Mouse (Mus musculus): Measurements from ENCODE around the gene Osbp2. TPM values are rescaled to one million over a fixed set of nuclear protein-coding genes. Genes with fewer than 3 reads are reported as not detected.

The Osbp2 gene
- polyA plus RNA-seq, 1 experiment: not detected

DNA sequence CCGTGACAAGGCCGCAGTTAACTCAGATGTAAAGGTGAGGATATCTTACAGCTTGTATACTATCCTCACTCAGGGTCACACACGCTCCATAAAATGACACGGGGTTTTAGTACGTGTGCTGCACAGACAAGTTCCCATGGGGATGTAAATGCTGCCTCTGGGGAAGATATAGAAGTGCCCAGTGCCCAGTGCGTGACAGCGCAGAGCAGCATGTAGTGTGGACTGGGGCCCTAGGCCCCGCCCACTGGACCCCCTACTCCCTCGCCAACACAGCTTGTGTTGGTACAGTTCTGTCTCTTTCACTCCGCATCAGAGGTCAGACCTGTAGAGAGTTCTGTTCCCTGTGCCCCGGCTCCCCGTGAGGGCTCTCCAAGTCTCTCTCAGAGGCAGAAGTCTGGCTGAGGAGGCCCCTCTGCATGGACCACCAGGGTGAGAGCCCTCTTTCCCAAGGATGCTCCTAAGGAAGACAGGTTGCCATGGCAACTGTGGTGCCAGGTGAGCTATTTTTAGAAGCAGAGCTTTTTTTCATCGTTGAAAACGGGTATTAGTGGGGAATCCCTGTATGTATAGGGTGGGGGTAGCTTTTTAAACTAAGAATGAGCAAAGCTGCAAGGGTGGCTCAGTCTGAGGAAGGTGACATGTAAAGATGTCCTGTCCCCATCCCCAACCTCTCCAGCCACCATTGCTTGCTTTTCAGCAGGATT lies 129.6 kb downstream of the Osbp2 start:
- Histone ChIP-seq H3K27me3 (ENCODE audit: control insufficient read depth) (no peaks in the 10 kb centered on the region), H3K4me1 (ENCODE audit: control insufficient read depth) (no peaks in the 10 kb centered on the region), H3K9me3 (ENCODE audit: control insufficient read depth, low read length) (no peaks in the 10 kb centered on the region), H3K36me3 (ENCODE audit: control insufficient read depth) (no peaks in the 10 kb centered on the region), H3K4me3 (replicated peaks) (no peak overlapping the region)
- TF ChIP-seq GATA1 (IDR thresholded peaks at IDR 0.05; ENCODE audit: low read length) (no peak), TAL1 (IDR thresholded peaks at IDR 0.05; ENCODE audit: low read length) (no peak)

DNA sequence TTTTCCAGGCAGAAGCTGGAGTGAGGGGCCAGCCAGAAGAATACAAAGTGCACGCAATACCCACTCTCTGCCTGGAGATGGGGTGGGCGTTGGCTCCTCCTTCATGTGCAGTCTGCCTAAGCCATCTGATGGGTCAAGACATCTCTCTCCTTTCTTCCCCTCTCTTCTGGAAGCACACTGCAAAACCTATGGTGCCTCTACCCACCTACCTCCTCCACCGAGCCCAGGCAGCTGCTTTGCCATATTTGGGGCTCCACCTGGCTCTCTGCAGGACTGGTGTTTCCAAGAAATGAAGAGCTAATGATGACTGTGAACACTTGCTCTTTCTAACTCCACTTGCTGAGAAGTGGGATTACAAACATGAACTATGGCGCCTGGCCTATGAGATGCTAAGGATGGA lies 132.2 kb downstream of the Osbp2 start:
- no peaks in the 10 kb centered on the region for H3K27me3 ChIP-seq (ENCODE audit: control insufficient read depth)
- H3K9me3 ChIP-seq (ENCODE audit: control insufficient read depth, low read length): no peaks in the 10 kb centered on the region

DNA sequence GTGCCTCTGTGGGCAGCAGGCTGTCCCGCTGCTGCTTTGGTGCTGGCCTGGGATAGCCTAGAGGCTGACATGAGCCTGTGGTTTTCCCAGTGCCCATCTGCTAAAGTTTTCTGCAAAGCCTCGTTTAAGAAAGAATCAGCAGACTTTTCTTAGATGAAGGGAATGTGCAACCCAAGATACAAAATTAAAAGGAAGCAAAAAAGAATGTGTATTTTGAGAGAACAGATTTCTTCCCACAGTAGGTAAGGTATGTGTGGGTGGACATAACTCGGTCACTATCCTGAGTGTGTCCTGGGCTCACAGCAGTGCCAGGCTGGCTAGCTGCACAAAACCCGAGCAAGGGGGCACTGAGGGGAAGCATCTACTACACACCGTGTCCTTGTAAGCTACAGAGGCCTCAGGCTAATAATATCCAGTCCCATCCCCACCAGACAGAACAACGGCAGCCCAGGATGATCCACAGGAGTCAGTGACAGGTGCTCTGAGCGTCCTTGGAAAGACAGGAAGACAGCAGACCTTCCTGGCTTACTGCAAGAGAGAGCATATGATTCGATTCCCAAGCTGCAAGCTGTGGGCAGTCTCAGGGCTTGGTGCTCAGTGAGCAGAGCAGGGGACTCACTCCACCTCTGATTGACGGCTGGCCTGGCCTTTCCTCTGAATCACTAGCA lies 136.1 kb downstream of the Osbp2 start:
- TF ChIP-seq TAL1 (IDR thresholded peaks at IDR 0.05; ENCODE audit: low read length) (no peak), GATA1 (IDR thresholded peaks at IDR 0.05; ENCODE audit: low read length) (no peak)

More for the DNA sequence above, 132.2 kb downstream of the Osbp2 start:
- TF ChIP-seq GATA1 (IDR thresholded peaks at IDR 0.05; ENCODE audit: low read length) (no peak), TAL1 (IDR thresholded peaks at IDR 0.05; ENCODE audit: low read length) (no peak)
- H3K36me3 ChIP-seq (ENCODE audit: control insufficient read depth): no peaks in the 10 kb centered on the region
- H3K4me1 ChIP-seq (ENCODE audit: control insufficient read depth): no peaks in the 10 kb centered on the region
- H3K4me3 ChIP-seq (replicated peaks): no peak overlapping the region

DNA sequence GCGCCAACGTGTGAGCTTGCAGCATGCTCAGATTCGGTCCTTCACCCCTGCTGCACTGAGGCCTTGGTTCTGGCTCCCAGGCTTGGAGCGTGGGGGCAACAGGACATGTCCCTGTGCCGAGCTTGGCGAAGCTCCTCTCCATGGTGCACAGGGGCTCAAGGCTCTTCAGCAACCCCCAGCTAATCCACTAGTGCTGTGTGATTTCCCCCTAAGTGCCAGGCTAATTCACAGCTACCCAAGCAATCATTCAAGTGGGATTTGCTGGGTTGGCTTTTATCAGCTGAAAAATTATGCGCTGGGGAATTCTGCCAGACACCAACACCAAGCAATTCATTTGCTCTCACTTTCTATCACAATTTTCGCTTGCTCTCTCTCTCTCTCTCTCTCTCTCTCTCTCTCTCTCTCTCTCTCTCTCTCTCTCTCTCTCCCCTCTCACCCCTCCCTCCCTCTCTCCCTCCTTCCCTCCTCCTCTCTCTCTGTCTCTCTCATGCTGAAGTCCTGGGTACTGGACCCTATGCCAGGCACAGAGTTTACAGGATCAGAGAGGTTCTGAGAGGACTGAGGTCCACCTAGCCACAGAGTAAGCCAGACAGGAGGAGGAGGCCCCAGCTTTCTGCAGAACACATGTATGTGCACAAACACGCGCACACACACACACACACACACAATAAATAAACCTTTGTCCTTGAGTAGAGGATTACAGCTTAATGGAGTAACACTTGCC lies 138.2 kb downstream of the Osbp2 start:
- H3K36me3 ChIP-seq (ENCODE audit: control insufficient read depth): no peaks in the 10 kb centered on the region
- no peaks in the 10 kb centered on the region for H3K9me3 ChIP-seq (ENCODE audit: control insufficient read depth, low read length)
- H3K4me1 ChIP-seq (ENCODE audit: control insufficient read depth): no peaks in the 10 kb centered on the region
- TF ChIP-seq TAL1 (IDR thresholded peaks at IDR 0.05; ENCODE audit: low read length): no peak
- no peak for TF ChIP-seq GATA1 (IDR thresholded peaks at IDR 0.05; ENCODE audit: low read length)
- H3K27me3 ChIP-seq (ENCODE audit: control insufficient read depth): no peaks in the 10 kb centered on the region
- H3K4me3 ChIP-seq (replicated peaks): no peak overlapping the region

More for the DNA sequence above, 136.1 kb downstream of the Osbp2 start:
- no peak overlapping the region for H3K4me3 ChIP-seq (replicated peaks)
- H3K4me1 ChIP-seq (ENCODE audit: control insufficient read depth): no peaks in the 10 kb centered on the region
- no peaks in the 10 kb centered on the region for H3K27me3 ChIP-seq (ENCODE audit: control insufficient read depth)
- H3K36me3 ChIP-seq (ENCODE audit: control insufficient read depth): no peaks in the 10 kb centered on the region
- no peaks in the 10 kb centered on the region for H3K9me3 ChIP-seq (ENCODE audit: control insufficient read depth, low read length)

DNA sequence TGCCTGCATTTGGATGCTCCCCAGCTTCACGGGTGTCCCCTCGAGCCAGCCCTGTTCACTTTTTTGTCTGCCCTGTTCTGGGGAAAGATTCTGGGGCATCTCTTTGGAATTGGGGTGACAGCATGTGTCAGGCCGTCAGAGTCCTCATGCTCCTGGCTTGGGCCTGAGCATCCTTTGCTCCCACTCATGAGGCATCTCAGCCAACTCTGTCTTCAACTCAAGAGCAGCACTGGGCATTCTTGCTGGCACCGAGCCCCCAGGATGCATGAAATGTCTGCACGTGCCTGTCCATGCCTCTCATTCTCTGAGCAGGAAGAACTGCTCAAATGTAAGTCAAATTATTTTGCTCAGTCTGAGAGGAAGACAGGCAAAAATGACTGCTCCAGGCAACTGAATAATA lies 139.0 kb downstream of the Osbp2 start:
- Histone ChIP-seq H3K36me3 (ENCODE audit: control insufficient read depth) (no peaks in the 10 kb centered on the region), H3K9me3 (ENCODE audit: control insufficient read depth, low read length) (no peaks in the 10 kb centered on the region), H3K27me3 (ENCODE audit: control insufficient read depth) (no peaks in the 10 kb centered on the region), H3K4me1 (ENCODE audit: control insufficient read depth) (no peaks in the 10 kb centered on the region), H3K4me3 (replicated peaks) (no peak overlapping the region)
- TF ChIP-seq GATA1 (IDR thresholded peaks at IDR 0.05; ENCODE audit: low read length): no peak
- no peak for TF ChIP-seq TAL1 (IDR thresholded peaks at IDR 0.05; ENCODE audit: low read length)

DNA sequence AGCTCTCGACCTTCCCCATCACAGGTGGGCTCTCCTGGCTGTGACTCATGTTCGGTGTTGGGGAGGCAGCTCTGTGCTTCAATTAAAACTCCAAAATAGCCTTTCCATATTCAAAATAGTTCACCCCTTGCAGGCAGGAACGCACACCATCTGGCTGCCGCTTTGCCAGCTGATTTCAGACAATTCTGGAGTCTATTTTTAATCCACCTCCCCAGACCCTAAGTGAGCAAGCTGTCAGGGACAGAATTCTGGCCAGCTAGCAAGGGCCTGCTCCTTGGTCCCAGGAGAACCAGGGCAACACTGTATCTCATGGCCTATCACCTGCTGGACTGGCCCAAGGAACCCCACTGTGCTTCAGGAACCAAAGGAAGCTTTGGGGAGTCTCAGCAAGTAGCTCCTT lies 139.8 kb downstream of the Osbp2 start:
- Histone ChIP-seq H3K4me3 (replicated peaks) (no peak overlapping the region), H3K36me3 (ENCODE audit: control insufficient read depth) (no peaks in the 10 kb centered on the region), H3K9me3 (ENCODE audit: control insufficient read depth, low read length) (no peaks in the 10 kb centered on the region), H3K27me3 (ENCODE audit: control insufficient read depth) (no peaks in the 10 kb centered on the region), H3K4me1 (ENCODE audit: control insufficient read depth) (no peaks in the 10 kb centered on the region)
- no peak for TF ChIP-seq GATA1 (IDR thresholded peaks at IDR 0.05; ENCODE audit: low read length)
- TF ChIP-seq TAL1 (IDR thresholded peaks at IDR 0.05; ENCODE audit: low read length): no peak

DNA sequence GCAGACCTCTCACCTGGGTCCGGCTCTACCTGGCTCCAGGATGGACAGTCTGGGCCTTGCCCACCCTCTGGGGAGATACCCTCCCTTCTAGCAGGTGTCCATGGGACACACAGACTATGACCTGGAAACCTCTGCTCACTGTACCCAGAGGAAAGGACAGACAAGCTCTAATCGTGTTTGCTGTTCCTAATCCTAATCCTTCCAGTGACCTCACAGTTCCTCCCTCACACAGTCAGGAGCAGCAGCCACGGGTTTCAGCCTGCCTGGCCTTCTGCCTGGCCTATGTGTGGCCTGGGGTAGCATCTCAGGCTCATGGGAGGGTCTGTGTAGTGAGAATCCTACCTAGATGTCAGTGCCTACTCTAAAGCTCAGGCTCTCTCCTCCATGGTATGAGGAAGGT lies 140.8 kb downstream of the Osbp2 start:
- Histone ChIP-seq H3K27me3 (ENCODE audit: control insufficient read depth) (no peaks in the 10 kb centered on the region), H3K9me3 (ENCODE audit: control insufficient read depth, low read length) (no peaks in the 10 kb centered on the region), H3K36me3 (ENCODE audit: control insufficient read depth) (no peaks in the 10 kb centered on the region), H3K4me3 (replicated peaks) (no peak overlapping the region), H3K4me1 (ENCODE audit: control insufficient read depth) (no peaks in the 10 kb centered on the region)
- TF ChIP-seq GATA1 (IDR thresholded peaks at IDR 0.05; ENCODE audit: low read length): no peak
- TF ChIP-seq TAL1 (IDR thresholded peaks at IDR 0.05; ENCODE audit: low read length): no peak

DNA sequence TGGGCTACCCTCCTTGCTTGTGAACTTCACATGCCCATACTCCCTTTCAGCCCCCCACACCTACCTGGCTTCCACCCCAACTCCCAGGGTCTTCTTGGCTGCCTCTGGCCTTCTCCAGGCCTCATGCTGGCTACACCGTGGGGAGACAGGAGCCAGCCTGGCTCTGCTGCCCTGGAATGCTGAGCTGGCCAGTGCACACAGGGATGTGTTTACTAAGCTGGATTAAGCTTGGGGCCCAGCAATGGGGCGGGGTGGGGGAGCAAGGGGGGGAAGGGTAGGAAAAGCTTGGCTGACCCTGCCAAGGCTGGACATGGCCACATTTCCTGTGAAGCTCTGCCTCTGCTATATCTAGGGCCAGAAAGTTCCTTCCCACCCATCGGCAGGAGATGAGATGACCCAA lies 141.7 kb downstream of the Osbp2 start:
- H3K27me3 ChIP-seq (ENCODE audit: control insufficient read depth): no peaks in the 10 kb centered on the region

DNA sequence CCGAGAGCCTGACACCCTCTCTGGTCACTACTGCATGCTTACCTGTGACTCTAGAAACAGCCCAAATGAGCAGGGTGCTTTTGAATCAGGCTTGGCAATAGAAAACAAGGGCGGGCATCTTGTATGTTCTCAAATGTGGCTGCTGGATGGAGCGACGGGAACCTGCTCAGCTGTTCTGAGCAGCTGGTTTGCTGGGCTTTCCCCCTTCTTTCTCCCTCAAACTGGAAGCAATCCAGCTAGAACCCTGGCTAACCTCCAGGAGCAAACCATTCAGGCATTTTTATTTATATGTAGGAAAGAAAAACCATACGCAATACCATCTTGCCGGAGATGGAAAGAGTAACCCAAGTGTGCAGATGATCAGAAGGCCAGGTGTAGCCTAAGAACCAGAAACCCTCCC lies 147.0 kb downstream of the Osbp2 start:
- Histone ChIP-seq H3K9me3 (ENCODE audit: control insufficient read depth, low read length) (no peaks in the 10 kb centered on the region; the same call in 1 of the 2 replicates), H3K27me3 (ENCODE audit: control insufficient read depth) (no peaks in the 10 kb centered on the region), H3K4me3 (replicated peaks) (no peak overlapping the region), H3K4me1 (ENCODE audit: control insufficient read depth) (no peaks in the 10 kb centered on the region), H3K36me3 (ENCODE audit: control insufficient read depth) (no peaks in the 10 kb centered on the region)
- no peak for TF ChIP-seq TAL1 (IDR thresholded peaks at IDR 0.05; ENCODE audit: low read length)
- no peak for TF ChIP-seq GATA1 (IDR thresholded peaks at IDR 0.05; ENCODE audit: low read length)

More for the DNA sequence above, 141.7 kb downstream of the Osbp2 start:
- Histone ChIP-seq H3K9me3 (ENCODE audit: control insufficient read depth, low read length) (no peaks in the 10 kb centered on the region), H3K4me3 (replicated peaks) (no peak overlapping the region), H3K36me3 (ENCODE audit: control insufficient read depth) (no peaks in the 10 kb centered on the region), H3K4me1 (ENCODE audit: control insufficient read depth) (no peaks in the 10 kb centered on the region)
- TF ChIP-seq GATA1 (IDR thresholded peaks at IDR 0.05; ENCODE audit: low read length): no peak
- no peak for TF ChIP-seq TAL1 (IDR thresholded peaks at IDR 0.05; ENCODE audit: low read length)
